Mouse (Mus musculus): ENCODE data around the gene Itpka. TPM values are rescaled to one million over a fixed set of nuclear protein-coding genes. Genes with fewer than 3 reads are reported as not detected.

The Itpka gene
- polyA plus RNA-seq, 1 experiment = 0.31 TPM

DNA sequence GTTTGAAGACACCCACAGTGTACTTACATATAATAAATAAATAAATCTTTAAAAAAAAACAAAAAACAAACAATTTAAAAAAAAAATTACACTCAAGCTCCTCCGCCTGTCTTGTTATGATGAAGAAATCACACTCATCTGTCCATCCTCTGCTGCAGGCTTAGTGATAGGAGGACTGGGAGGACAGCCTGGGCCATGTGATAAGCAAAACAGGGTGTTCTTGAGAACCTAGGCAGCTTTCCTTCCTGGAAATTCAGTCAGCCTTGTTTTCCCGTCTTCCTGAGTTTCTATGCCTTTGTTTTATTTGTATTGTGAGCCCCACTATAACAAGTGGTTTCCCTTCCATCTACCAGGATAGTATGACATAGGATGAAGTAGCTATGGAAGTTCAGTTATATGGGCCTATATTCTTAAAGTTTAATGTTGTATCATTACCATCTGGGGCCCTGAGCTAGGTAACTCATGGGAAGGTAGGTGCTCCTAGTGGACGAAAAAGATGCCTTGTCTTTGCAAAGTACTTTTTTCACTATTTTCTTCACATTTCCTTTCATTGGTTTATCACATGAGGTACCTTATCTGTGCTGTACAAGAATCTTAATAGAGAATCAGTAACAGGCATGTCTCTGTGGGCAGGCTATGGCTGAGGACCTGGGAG, 14.2 kb upstream of the Itpka start:
- TF ChIP-seq POLR2A (IDR thresholded peaks at IDR 0.05; ENCODE audit: borderline replicate concordance, low read depth, low read length) (no peak), CTCF (IDR thresholded peaks at IDR 0.05; ENCODE audit: low read depth, low read length) (no peak)
- H3K27ac ChIP-seq (ENCODE audit: insufficient read depth, low read depth, low read length) = no peak overlapping the region
- no peak overlapping the region for H3K4me3 ChIP-seq (ENCODE audit: insufficient read depth, low read length)
- H3K4me1 ChIP-seq (ENCODE audit: control insufficient read depth, insufficient read depth, low read length) = no peaks in the 10 kb centered on the region

DNA sequence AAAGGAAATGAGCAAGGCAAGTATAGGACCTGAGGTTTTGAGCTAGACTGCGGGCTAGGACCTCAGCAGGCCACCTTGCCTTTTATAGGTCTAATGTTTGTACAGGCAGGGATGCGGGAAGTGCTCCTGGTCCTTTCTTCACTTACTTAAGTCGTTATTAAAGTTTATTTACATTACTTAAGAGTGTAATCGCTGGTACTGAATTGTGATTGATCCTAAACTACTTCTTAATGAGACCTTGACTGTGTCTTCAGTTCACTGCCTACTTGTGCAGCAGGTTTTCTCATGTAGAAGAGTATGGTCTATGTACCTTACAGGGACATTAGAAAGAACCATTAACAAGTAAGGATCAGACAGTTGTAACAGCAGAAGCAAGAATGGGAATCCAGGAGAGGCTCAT, 11.4 kb upstream of the Itpka start:
- Histone ChIP-seq H3K27ac (ENCODE audit: insufficient read depth, low read depth, low read length) (no peak overlapping the region), H3K4me1 (ENCODE audit: control insufficient read depth, insufficient read depth, low read length) (no peaks in the 10 kb centered on the region), H3K4me3 (ENCODE audit: insufficient read depth, low read length) (no peak overlapping the region)
- TF ChIP-seq POLR2A (IDR thresholded peaks at IDR 0.05; ENCODE audit: borderline replicate concordance, low read depth, low read length) (no peak), CTCF (IDR thresholded peaks at IDR 0.05; ENCODE audit: low read depth, low read length) (no peak)

DNA sequence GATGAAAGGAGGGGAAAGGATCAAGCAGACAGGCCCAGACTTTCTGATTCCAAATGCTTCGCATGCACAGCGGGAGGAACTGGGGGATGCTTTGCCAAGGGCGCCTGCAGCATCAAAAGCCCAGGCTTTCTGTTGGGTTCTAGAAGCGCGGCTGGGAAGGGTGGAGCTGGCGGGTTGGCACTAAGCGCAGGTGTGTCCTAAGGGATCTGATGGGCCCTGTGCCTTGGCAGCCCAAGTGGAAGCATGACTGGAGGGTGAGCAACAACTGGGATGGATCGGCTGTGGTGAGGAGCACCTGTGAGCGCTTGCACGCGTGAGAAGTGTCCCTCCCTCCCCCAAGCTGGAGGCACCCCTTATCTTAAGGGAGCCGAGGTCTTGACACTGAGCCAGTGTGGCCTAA, 5.0 kb upstream of the Itpka start:
- no peak overlapping the region for H3K4me3 ChIP-seq (ENCODE audit: insufficient read depth, low read length)
- TF ChIP-seq POLR2A (IDR thresholded peaks at IDR 0.05; ENCODE audit: borderline replicate concordance, low read depth, low read length) = no peak
- no peak for TF ChIP-seq CTCF (IDR thresholded peaks at IDR 0.05; ENCODE audit: low read depth, low read length)
- H3K4me1 ChIP-seq (ENCODE audit: control insufficient read depth, insufficient read depth, low read length) = peaks cover 10% of the 10 kb centered on the region
- H3K27ac ChIP-seq (ENCODE audit: insufficient read depth, low read depth, low read length) = no peak overlapping the region

DNA sequence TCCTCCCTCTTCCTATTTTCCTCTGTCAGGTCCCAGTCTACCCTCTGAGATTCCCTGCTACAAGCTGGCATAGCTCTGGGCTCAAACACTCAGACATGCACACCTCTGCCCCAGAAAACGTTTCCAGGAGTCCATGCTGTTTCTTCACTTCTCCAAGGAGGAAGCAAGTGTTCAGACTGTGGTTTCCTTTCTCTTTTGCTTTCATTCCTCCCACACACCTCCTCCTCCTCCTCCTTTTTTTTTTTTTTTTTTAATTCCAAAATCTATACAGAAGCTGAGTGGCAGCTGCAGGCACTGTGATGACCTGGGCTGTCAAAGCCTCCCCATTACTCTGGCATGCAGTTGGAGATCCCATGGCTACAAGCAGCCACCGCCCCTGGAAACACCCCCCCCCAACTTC, 1.6 kb upstream of the Itpka start:
- no peak overlapping the region for H3K27ac ChIP-seq (ENCODE audit: insufficient read depth, low read depth, low read length)
- H3K4me1 ChIP-seq (ENCODE audit: control insufficient read depth, insufficient read depth, low read length) = peaks cover 10% of the 10 kb centered on the region
- 0 out of 2 replicates have a peak overlapping the region, but pooled peaks have one; percentile 63 for H3K4me3 ChIP-seq (ENCODE audit: insufficient read depth, low read length)
- TF ChIP-seq CTCF (IDR thresholded peaks at IDR 0.05; ENCODE audit: low read depth, low read length) (no peak), POLR2A (IDR thresholded peaks at IDR 0.05; ENCODE audit: borderline replicate concordance, low read depth, low read length) (no peak)

DNA sequence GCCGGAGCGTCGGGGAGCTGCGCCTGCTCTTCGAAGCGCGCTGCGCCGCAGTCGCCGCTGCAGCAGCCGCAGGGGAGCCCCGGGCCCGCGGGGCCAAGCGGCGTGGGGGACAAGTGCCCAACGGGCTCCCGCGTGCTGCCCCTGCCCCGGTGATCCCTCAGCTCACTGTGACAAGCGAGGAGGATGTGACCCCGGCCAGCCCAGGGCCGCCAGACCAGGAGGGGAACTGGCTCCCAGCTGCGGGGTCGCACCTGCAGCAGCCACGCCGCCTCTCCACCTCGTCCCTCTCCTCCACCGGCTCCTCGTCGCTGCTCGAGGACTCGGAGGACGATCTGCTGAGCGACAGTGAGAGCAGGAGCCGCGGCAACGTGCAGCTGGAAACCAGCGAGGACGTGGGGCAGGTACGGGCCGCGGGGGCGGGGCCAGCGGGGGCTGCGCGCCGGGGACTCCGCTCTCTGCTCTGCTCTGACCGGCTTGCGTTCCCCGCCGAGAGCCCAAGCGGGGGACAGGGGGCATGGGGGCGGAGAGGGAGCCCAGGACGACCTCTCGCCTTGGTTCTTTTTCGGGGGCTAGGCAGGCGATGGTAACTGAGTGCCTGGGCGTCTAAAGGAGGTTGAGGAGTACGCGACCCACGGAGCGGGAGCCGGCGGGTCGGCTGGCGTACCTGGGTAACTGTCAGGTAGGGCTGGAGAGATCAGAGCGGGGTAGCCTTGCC, 481 bp downstream of the Itpka start:
- H3K27ac ChIP-seq (ENCODE audit: insufficient read depth, low read depth, low read length) = no peak overlapping the region
- peaks cover 10% of the 10 kb centered on the region for H3K4me1 ChIP-seq (ENCODE audit: control insufficient read depth, insufficient read depth, low read length)
- peak overlapping the region; percentile 63 for H3K4me3 ChIP-seq (ENCODE audit: insufficient read depth, low read length)
- TF ChIP-seq POLR2A (IDR thresholded peaks at IDR 0.05; ENCODE audit: borderline replicate concordance, low read depth, low read length) (no peak), CTCF (IDR thresholded peaks at IDR 0.05; ENCODE audit: low read depth, low read length) (no peak)

DNA sequence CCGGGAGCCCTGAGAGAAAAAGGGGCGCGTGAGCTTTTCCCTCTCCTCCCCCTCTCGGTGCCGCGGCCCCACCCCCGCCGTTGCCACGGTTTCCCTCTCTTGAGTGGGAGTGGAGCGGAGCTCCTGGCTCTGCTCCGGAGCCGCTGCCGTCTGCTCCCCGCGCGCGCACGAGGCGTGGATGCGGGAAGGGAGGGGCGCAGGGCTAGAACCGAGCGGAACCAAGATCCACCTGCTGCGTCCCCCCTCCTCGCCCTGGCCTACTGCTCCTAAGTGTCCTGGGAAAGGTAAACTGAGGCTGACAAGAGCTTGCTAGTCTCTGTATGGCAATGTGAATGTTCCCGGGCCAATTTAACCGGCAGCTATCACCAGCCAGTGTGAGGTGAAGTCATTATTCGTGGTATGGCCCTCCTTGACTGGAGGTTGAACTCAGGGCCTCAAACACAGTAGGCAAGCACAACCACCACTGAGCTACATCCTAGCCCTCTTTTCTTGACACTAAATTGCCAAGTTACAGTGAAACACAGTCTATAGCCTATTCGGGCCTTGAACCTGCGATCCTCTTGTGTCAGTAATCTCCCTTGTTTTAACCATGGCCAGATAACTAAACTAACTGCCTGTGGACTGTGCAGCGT, 1.2 kb downstream of the Itpka start:
- Histone ChIP-seq H3K4me1 (ENCODE audit: control insufficient read depth, insufficient read depth, low read length) (peaks cover 10% of the 10 kb centered on the region), H3K27ac (ENCODE audit: insufficient read depth, low read depth, low read length) (no peak overlapping the region), H3K4me3 (ENCODE audit: insufficient read depth, low read length) (peak overlapping the region; percentile 63)
- TF ChIP-seq CTCF (IDR thresholded peaks at IDR 0.05; ENCODE audit: low read depth, low read length) (no peak), POLR2A (IDR thresholded peaks at IDR 0.05; ENCODE audit: borderline replicate concordance, low read depth, low read length) (no peak)

DNA sequence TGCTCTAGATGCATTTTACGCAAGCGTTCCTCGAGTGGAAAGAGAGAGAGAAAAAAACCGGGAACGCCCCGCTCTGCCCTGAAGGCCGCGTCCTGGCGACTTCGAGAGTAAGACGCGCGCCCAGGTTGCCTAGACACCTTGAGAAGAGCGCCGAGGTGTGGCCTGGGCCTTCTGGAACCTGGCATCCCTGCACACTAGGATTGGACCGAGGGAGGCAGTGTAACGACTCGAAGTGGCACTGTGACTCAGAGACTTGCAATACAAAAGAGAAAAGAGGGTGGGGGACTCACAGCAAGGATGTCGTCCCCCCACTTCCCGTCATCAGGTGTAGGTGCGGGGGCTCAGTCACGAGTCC, 1.6 kb downstream of the Itpka start:
- no peak overlapping the region for H3K27ac ChIP-seq (ENCODE audit: insufficient read depth, low read depth, low read length)
- TF ChIP-seq CTCF (IDR thresholded peaks at IDR 0.05; ENCODE audit: low read depth, low read length) (no peak), POLR2A (IDR thresholded peaks at IDR 0.05; ENCODE audit: borderline replicate concordance, low read depth, low read length) (no peak)
- no peak overlapping the region for H3K4me3 ChIP-seq (ENCODE audit: insufficient read depth, low read length)
- H3K4me1 ChIP-seq (ENCODE audit: control insufficient read depth, insufficient read depth, low read length) = peaks cover 10% of the 10 kb centered on the region

DNA sequence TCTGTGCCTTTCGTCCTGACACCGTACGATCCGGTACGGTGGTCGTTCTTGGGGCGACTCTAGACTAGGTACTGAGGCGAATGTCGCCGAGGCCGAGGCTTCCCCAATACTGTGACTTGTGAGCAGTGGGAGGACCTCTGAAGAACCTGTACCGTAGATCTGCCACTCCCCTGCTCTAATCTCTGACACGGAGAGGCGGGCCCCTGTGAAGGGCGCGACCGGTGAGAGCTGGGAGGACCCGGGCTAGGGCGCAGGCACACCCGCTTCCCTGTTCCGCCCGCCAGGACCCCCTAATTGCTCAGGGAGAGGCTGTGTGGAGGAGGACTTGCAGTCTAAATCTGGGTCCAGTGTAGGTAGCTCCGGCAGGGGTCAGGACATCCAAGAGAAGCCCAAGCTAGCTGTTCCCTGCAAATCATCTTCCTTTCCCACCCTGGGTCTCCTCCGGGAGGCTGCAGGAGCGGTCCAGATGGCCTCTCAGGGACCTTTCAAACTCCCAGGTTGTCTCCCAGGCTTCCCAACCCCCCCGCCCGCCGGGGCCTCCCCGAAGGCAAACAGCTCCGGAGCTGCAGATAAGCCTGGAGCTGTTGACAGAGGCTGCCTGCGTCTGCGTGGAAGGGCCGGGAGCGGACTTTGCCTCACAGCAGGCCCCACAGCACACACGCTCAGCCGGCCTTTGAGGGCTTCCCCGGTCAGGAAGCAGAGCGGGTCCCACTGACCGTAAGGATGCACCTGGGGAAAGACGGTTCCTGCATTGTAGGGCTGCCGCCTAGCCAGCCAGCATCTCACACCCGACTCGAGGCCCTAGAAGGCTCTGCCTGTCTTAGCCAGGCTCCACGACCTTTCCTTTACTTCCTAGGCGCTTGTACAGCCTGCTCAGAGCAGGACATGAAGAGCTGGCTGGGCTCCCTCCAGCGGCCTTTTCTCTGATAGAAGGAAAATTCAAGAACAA, 2.3 kb downstream of the Itpka start:
- TF ChIP-seq CTCF (IDR thresholded peaks at IDR 0.05; ENCODE audit: low read depth, low read length) (no peak), POLR2A (IDR thresholded peaks at IDR 0.05; ENCODE audit: borderline replicate concordance, low read depth, low read length) (no peak)
- Histone ChIP-seq H3K4me3 (ENCODE audit: insufficient read depth, low read length) (no peak overlapping the region), H3K4me1 (ENCODE audit: control insufficient read depth, insufficient read depth, low read length) (peaks cover 10% of the 10 kb centered on the region), H3K27ac (ENCODE audit: insufficient read depth, low read depth, low read length) (no peak overlapping the region)

DNA sequence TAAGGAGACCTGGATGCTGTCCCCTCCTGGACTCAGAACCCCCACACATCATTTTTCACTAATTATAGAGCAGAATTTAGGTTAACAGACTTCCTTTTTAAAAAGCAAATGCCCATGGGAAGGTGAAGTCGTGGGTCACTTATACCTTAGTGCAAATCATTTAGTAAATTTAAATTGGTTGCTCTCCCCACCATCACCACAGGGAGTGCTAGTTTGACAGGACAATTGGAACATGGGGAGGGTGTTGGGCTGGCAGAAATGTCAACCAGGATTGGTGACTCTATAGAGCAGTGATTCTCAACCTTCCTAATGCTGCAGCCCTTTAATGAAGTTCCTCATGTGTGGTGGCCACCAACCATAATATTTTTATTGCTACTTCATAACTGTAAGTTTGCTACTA, 3.1 kb downstream of the Itpka start:
- H3K4me3 ChIP-seq (ENCODE audit: insufficient read depth, low read length) = no peak overlapping the region
- TF ChIP-seq CTCF (IDR thresholded peaks at IDR 0.05; ENCODE audit: low read depth, low read length) (no peak), POLR2A (IDR thresholded peaks at IDR 0.05; ENCODE audit: borderline replicate concordance, low read depth, low read length) (no peak)
- no peak overlapping the region for H3K27ac ChIP-seq (ENCODE audit: insufficient read depth, low read depth, low read length)
- H3K4me1 ChIP-seq (ENCODE audit: control insufficient read depth, insufficient read depth, low read length) = peaks cover 10% of the 10 kb centered on the region

Data from bone marrow macrophage, adult 2 months (primary cell).